Mouse (Mus musculus): ENCODE results near the gene Spag16. TPM values are rescaled to one million over a fixed set of nuclear protein-coding genes. Genes with fewer than 3 reads are reported as not detected.
A peak's percentile ranks its signal among the peaks of the same experiment; 100 is the strongest.

Gene Spag16
- polyA plus RNA-seq, 1 experiment from 2014 or later: 1.9 TPM

GRCm38 (mm10) chr1:70270139-70270538 lies 443.4 kb downstream of the Spag16 start:
- DNase-seq (ENCODE audit: low spot score) (peak; percentile 38), ATAC-seq (replicated peaks; ENCODE audit: insufficient number of reproducible peaks, low FRiP score, low TSS enrichment, low read depth) (no peak)
- Histone ChIP-seq H3K27ac (replicated peaks; ENCODE audit: low read depth, low read length) (no peak overlapping the region), H3K27me3 (ENCODE audit: control insufficient read depth, insufficient read depth, low read length) (no peaks in the 10 kb centered on the region), H3K4me2 (ENCODE audit: low read depth, low read length) (no peak overlapping the region), H3K4me1 (ENCODE audit: control insufficient read depth, insufficient read depth, low read length) (no peaks in the 10 kb centered on the region), H3K9ac (replicated peaks; ENCODE audit: low read length) (no peak overlapping the region), H3K4me3 (ENCODE audit: low read depth, low read length) (no peak overlapping the region), H3K9me3 (replicated peaks; ENCODE audit: control insufficient read depth, low read length) (no peaks in the 10 kb centered on the region), H3K36me3 (replicated peaks; ENCODE audit: control insufficient read depth, insufficient read depth, low read depth, low read length) (no peaks in the 10 kb centered on the region)
- WGBS: 25% methylated on average over 8 of the region's 8 CpGs

- no peak overlapping the region for H3K9ac ChIP-seq (replicated peaks; ENCODE audit: low read length)
Observed at GRCm38 (mm10) chr1:70272753-70273152, 446.0 kb downstream of the Spag16 start.

GRCm38 (mm10) chr1:70279296-70279695 lies 452.5 kb downstream of the Spag16 start:
- DNase-seq (ENCODE audit: low spot score) (no peak), ATAC-seq (replicated peaks; ENCODE audit: insufficient number of reproducible peaks, low FRiP score, low TSS enrichment, low read depth) (no peak)
- WGBS: 62% methylated on average over 2 of the region's 2 CpGs
- H3K9me3 ChIP-seq (replicated peaks; ENCODE audit: control insufficient read depth, low read length): no peaks in the 10 kb centered on the region
- H3K27ac ChIP-seq (replicated peaks; ENCODE audit: low read depth, low read length): no peak overlapping the region
- no peak overlapping the region for H3K9ac ChIP-seq (replicated peaks; ENCODE audit: low read length)
- H3K4me1 ChIP-seq (ENCODE audit: control insufficient read depth, insufficient read depth, low read length): no peaks in the 10 kb centered on the region
- H3K4me3 ChIP-seq (ENCODE audit: low read depth, low read length): no peak overlapping the region
- H3K27me3 ChIP-seq (ENCODE audit: control insufficient read depth, insufficient read depth, low read length): no peaks in the 10 kb centered on the region
- H3K4me2 ChIP-seq (ENCODE audit: low read depth, low read length): no peak overlapping the region
- H3K36me3 ChIP-seq (replicated peaks; ENCODE audit: control insufficient read depth, insufficient read depth, low read depth, low read length): no peaks in the 10 kb centered on the region

More at GRCm38 (mm10) chr1:70272753-70273152, 446.0 kb downstream of the Spag16 start:
- H3K9me3 ChIP-seq (replicated peaks; ENCODE audit: control insufficient read depth, low read length): no peaks in the 10 kb centered on the region
- H3K27me3 ChIP-seq (ENCODE audit: control insufficient read depth, insufficient read depth, low read length): no peaks in the 10 kb centered on the region
- H3K36me3 ChIP-seq (replicated peaks; ENCODE audit: control insufficient read depth, insufficient read depth, low read depth, low read length): no peaks in the 10 kb centered on the region
- H3K27ac ChIP-seq (replicated peaks; ENCODE audit: low read depth, low read length): no peak overlapping the region
- ATAC-seq (replicated peaks; ENCODE audit: insufficient number of reproducible peaks, low FRiP score, low TSS enrichment, low read depth) (no peak), DNase-seq (ENCODE audit: low spot score) (no peak)
- WGBS: 84% methylated on average over 2 of the region's 2 CpGs
- no peaks in the 10 kb centered on the region for H3K4me1 ChIP-seq (ENCODE audit: control insufficient read depth, insufficient read depth, low read length)
- no peak overlapping the region for H3K4me3 ChIP-seq (ENCODE audit: low read depth, low read length)
- H3K4me2 ChIP-seq (ENCODE audit: low read depth, low read length): no peak overlapping the region

GRCm38 (mm10) chr1:70283388-70283787 lies 456.6 kb downstream of the Spag16 start:
- Histone ChIP-seq H3K27ac (replicated peaks; ENCODE audit: low read depth, low read length) (no peak overlapping the region), H3K36me3 (replicated peaks; ENCODE audit: control insufficient read depth, insufficient read depth, low read depth, low read length) (no peaks in the 10 kb centered on the region), H3K9ac (replicated peaks; ENCODE audit: low read length) (no peak overlapping the region), H3K4me1 (ENCODE audit: control insufficient read depth, insufficient read depth, low read length) (no peaks in the 10 kb centered on the region), H3K4me2 (ENCODE audit: low read depth, low read length) (no peak overlapping the region), H3K27me3 (ENCODE audit: control insufficient read depth, insufficient read depth, low read length) (no peaks in the 10 kb centered on the region), H3K4me3 (ENCODE audit: low read depth, low read length) (no peak overlapping the region), H3K9me3 (replicated peaks; ENCODE audit: control insufficient read depth, low read length) (no peaks in the 10 kb centered on the region)
- no peak for DNase-seq (ENCODE audit: low spot score)
- no peak for ATAC-seq (replicated peaks; ENCODE audit: insufficient number of reproducible peaks, low FRiP score, low TSS enrichment, low read depth)
- 87% methylated on average over 1 of the region's 1 CpGs for WGBS

- no peak overlapping the region for H3K4me3 ChIP-seq (ENCODE audit: low read depth, low read length)
- WGBS: 48% methylated on average over 1 of the region's 1 CpGs
- no peaks in the 10 kb centered on the region for H3K9me3 ChIP-seq (replicated peaks; ENCODE audit: control insufficient read depth, low read length)
- H3K4me1 ChIP-seq (ENCODE audit: control insufficient read depth, insufficient read depth, low read length): no peaks in the 10 kb centered on the region
- H3K4me2 ChIP-seq (ENCODE audit: low read depth, low read length): no peak overlapping the region
- no peaks in the 10 kb centered on the region for H3K36me3 ChIP-seq (replicated peaks; ENCODE audit: control insufficient read depth, insufficient read depth, low read depth, low read length)
- no peak overlapping the region for H3K27ac ChIP-seq (replicated peaks; ENCODE audit: low read depth, low read length)
- no peaks in the 10 kb centered on the region for H3K27me3 ChIP-seq (ENCODE audit: control insufficient read depth, insufficient read depth, low read length)
- DNase-seq (ENCODE audit: low spot score) (no peak), ATAC-seq (replicated peaks; ENCODE audit: insufficient number of reproducible peaks, low FRiP score, low TSS enrichment, low read depth) (no peak)
- H3K9ac ChIP-seq (replicated peaks; ENCODE audit: low read length): no peak overlapping the region
Observed at GRCm38 (mm10) chr1:70284140-70284539, 457.4 kb downstream of the Spag16 start.

- Histone ChIP-seq H3K4me3 (ENCODE audit: low read depth, low read length) (no peak overlapping the region), H3K4me2 (ENCODE audit: low read depth, low read length) (no peak overlapping the region), H3K4me1 (ENCODE audit: control insufficient read depth, insufficient read depth, low read length) (no peaks in the 10 kb centered on the region), H3K27me3 (ENCODE audit: control insufficient read depth, insufficient read depth, low read length) (no peaks in the 10 kb centered on the region), H3K27ac (replicated peaks; ENCODE audit: low read depth, low read length) (no peak overlapping the region), H3K9me3 (replicated peaks; ENCODE audit: control insufficient read depth, low read length) (no peaks in the 10 kb centered on the region), H3K9ac (replicated peaks; ENCODE audit: low read length) (no peak overlapping the region), H3K36me3 (replicated peaks; ENCODE audit: control insufficient read depth, insufficient read depth, low read depth, low read length) (no peaks in the 10 kb centered on the region)
- no peak for ATAC-seq (replicated peaks; ENCODE audit: insufficient number of reproducible peaks, low FRiP score, low TSS enrichment, low read depth)
- DNase-seq (ENCODE audit: low spot score): no peak
- 78% methylated on average over 13 of the region's 13 CpGs for WGBS
Observed at GRCm38 (mm10) chr1:70316128-70316765, 489.5 kb downstream of the Spag16 start.

GRCm38 (mm10) chr1:70320951-70321350 lies 494.2 kb downstream of the Spag16 start:
- H3K9me3 ChIP-seq (replicated peaks; ENCODE audit: control insufficient read depth, low read length): no peaks in the 10 kb centered on the region
- WGBS: 69% methylated on average over 4 of the region's 4 CpGs

GRCm38 (mm10) chr1:70346179-70346578 lies 519.4 kb downstream of the Spag16 start:
- Histone ChIP-seq H3K4me3 (ENCODE audit: low read depth, low read length) (no peak overlapping the region), H3K4me1 (ENCODE audit: control insufficient read depth, insufficient read depth, low read length) (no peaks in the 10 kb centered on the region), H3K9me3 (replicated peaks; ENCODE audit: control insufficient read depth, low read length) (no peaks in the 10 kb centered on the region), H3K9ac (replicated peaks; ENCODE audit: low read length) (no peak overlapping the region), H3K4me2 (ENCODE audit: low read depth, low read length) (no peak overlapping the region), H3K27ac (replicated peaks; ENCODE audit: low read depth, low read length) (no peak overlapping the region), H3K27me3 (ENCODE audit: control insufficient read depth, insufficient read depth, low read length) (no peaks in the 10 kb centered on the region), H3K36me3 (replicated peaks; ENCODE audit: control insufficient read depth, insufficient read depth, low read depth, low read length) (no peaks in the 10 kb centered on the region)
- 74% methylated on average over 2 of the region's 2 CpGs for WGBS
- DNase-seq (ENCODE audit: low spot score) (no peak), ATAC-seq (replicated peaks; ENCODE audit: insufficient number of reproducible peaks, low FRiP score, low TSS enrichment, low read depth) (no peak)

More at GRCm38 (mm10) chr1:70320951-70321350, 494.2 kb downstream of the Spag16 start:
- H3K36me3 ChIP-seq (replicated peaks; ENCODE audit: control insufficient read depth, insufficient read depth, low read depth, low read length): no peaks in the 10 kb centered on the region
- ATAC-seq (replicated peaks; ENCODE audit: insufficient number of reproducible peaks, low FRiP score, low TSS enrichment, low read depth) (no peak), DNase-seq (ENCODE audit: low spot score) (no peak)
- H3K27me3 ChIP-seq (ENCODE audit: control insufficient read depth, insufficient read depth, low read length): no peaks in the 10 kb centered on the region
- H3K4me2 ChIP-seq (ENCODE audit: low read depth, low read length): no peak overlapping the region
- H3K9ac ChIP-seq (replicated peaks; ENCODE audit: low read length): no peak overlapping the region
- H3K4me3 ChIP-seq (ENCODE audit: low read depth, low read length): no peak overlapping the region
- H3K4me1 ChIP-seq (ENCODE audit: control insufficient read depth, insufficient read depth, low read length): no peaks in the 10 kb centered on the region
- H3K27ac ChIP-seq (replicated peaks; ENCODE audit: low read depth, low read length): no peak overlapping the region

All from embryonic facial prominence, embryonic 11.5 days (tissue).